Mouse (Mus musculus): ENCODE data around the gene Galnt10.

DNA sequence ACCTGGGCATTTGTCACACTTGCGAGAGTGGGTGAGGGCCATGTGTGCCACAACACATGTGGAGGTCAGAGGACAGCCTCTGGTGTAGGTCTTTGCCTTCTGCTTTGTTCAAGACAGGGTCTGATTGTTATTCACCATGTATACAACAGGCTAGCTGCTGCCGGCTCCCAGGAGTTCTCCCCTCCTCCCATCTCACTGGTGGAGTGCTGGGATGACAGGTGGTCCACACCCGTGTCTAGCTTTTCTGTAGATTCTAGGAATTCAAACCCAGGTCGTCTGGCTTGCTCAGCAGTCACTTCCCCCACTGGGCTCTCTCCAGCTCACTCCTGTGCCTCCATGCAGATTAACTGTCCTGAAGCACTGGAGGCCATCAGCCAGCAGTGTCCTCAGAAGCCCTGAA is 80.7 kb downstream of the Galnt10 start:
- TF ChIP-seq CTCF (IDR thresholded peaks at IDR 0.05) (no peak), EP300 (IDR thresholded peaks at IDR 0.05) (no peak)

Measured in lung, postnatal 0 days (tissue).